Mouse (Mus musculus): ENCODE measurements around the gene Cmpk2.

- no peak for TF ChIP-seq CTCF (conservative IDR thresholded peaks at IDR 0.05; ENCODE audit: low read length)
- TF ChIP-seq POU5F1 (IDR thresholded peaks at IDR 0.05; ENCODE audit: borderline replicate concordance, low read length), result no peak
- no peak for TF ChIP-seq NANOG (IDR thresholded peaks at IDR 0.05; ENCODE audit: borderline replicate concordance, low read length)
Measured at GRCm38 (mm10) chr12:26446377-26447045, 22.5 kb upstream of the Cmpk2 start.
